Mouse (Mus musculus): ENCODE data around the gene Ccser1. TPM values are rescaled to one million over a fixed set of nuclear protein-coding genes. Genes with fewer than 3 reads are reported as not detected.
A peak's percentile ranks its signal among the peaks of the same experiment; 100 is the strongest.

The Ccser1 gene
- polyA plus RNA-seq, 1 experiment from 2014 or later = 5.1 TPM

DNA sequence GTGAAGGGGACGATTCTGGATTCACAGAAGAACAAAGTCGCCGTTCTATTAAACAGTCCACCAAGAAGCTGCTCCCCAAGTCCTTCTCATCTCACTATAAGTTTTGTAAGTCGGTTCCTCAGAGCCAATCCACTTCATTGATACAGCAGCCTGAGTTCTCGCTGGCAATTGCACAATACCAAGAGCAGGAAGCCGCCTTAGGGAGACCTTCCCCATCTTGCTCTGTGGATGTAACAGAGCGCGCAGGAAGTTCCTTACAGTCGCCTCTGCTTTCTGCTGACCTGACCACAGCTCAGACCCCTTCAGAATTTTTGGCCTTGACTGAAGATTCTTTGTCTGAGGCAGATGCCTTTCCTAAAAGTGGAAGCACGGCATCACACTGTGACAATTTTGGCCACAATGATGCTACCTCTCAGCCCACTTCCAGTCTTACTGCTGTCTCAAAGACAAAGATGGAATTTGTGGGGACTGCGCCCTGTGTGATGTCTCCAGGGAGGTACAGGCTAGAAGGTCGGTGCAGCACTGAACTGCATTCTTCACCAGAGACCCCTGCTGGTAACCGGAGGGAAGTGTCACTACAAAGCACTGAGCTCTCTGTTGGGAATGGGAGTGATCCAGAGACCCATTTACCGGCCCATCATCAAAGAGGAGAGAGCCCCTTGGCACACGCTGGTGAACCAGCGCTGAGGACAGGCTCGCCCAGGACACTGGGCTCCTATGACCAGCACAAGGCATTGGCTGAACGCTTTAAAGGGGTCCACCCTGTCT is 131.4 kb downstream of the Ccser1 start:
- H3K9me3 ChIP-seq (replicated peaks; ENCODE audit: control insufficient read depth, low read length) = no peaks in the 10 kb centered on the region
- H3K9ac ChIP-seq (replicated peaks; ENCODE audit: low read length) = no peak overlapping the region
- H3K36me3 ChIP-seq (replicated peaks; ENCODE audit: control insufficient read depth, insufficient read depth, low read depth, low read length) = no peaks in the 10 kb centered on the region
- no peak for ATAC-seq (replicated peaks; ENCODE audit: insufficient number of reproducible peaks, low FRiP score, low TSS enrichment, low read depth)
- H3K27me3 ChIP-seq (ENCODE audit: control insufficient read depth, insufficient read depth, low read length) = no peaks in the 10 kb centered on the region
- DNase-seq (ENCODE audit: low spot score) = no peak
- H3K4me1 ChIP-seq (ENCODE audit: control insufficient read depth, insufficient read depth, low read length) = no peaks in the 10 kb centered on the region
- no peak overlapping the region for H3K4me3 ChIP-seq (ENCODE audit: low read depth, low read length)
- H3K27ac ChIP-seq (replicated peaks; ENCODE audit: low read depth, low read length) = no peak overlapping the region
- 84% methylated on average over 18 of the region's 18 CpGs for WGBS
- no peak overlapping the region for H3K4me2 ChIP-seq (ENCODE audit: low read depth, low read length)

DNA sequence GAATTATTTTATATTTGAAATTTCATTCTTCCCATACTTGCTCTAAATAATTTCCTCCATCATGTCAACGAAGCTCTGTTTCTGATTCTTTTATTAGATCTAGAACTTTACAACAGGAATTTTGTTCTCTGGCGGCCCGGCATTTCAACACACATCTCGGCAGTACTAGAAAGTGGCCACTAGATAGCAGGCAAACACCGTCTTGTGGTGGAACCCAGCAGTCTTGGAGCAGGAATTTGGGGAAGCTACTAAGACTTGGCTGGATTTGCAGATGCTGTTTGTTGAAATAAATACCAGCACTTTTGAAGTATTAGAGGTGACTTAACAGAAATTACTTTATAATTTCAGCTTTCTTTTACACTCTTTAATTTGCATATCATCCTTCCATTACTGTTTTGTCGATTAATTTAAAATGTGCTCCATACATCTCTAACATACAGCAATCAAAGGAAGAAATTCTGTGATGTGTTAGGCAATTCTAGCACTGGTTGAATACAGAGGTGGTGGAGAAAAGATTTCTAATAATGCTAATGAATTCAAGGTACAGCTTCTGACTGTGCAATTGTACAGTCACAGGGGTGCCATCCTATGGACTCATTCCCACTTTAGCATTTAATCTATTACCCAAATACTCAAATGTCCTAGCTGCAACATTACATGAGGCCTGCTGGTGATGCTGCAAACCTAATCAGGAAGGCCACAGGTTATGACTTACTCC is 135.9 kb downstream of the Ccser1 start:
- ATAC-seq (replicated peaks; ENCODE audit: insufficient number of reproducible peaks, low FRiP score, low TSS enrichment, low read depth) (0 out of 2 replicates have a peak, but pooled peaks have one; percentile 65), DNase-seq (ENCODE audit: low spot score) (peak; percentile 73)
- H3K27me3 ChIP-seq (ENCODE audit: control insufficient read depth, insufficient read depth, low read length) = no peaks in the 10 kb centered on the region
- H3K4me2 ChIP-seq (ENCODE audit: low read depth, low read length) = no peak overlapping the region
- no peak overlapping the region for H3K4me3 ChIP-seq (ENCODE audit: low read depth, low read length)
- H3K9me3 ChIP-seq (replicated peaks; ENCODE audit: control insufficient read depth, low read length) = no peaks in the 10 kb centered on the region
- H3K4me1 ChIP-seq (ENCODE audit: control insufficient read depth, insufficient read depth, low read length) = no peaks in the 10 kb centered on the region
- no peaks in the 10 kb centered on the region for H3K36me3 ChIP-seq (replicated peaks; ENCODE audit: control insufficient read depth, insufficient read depth, low read depth, low read length)
- 29% methylated on average over 6 of the region's 6 CpGs for WGBS
- no peak overlapping the region for H3K9ac ChIP-seq (replicated peaks; ENCODE audit: low read length)
- no peak overlapping the region for H3K27ac ChIP-seq (replicated peaks; ENCODE audit: low read depth, low read length)

DNA sequence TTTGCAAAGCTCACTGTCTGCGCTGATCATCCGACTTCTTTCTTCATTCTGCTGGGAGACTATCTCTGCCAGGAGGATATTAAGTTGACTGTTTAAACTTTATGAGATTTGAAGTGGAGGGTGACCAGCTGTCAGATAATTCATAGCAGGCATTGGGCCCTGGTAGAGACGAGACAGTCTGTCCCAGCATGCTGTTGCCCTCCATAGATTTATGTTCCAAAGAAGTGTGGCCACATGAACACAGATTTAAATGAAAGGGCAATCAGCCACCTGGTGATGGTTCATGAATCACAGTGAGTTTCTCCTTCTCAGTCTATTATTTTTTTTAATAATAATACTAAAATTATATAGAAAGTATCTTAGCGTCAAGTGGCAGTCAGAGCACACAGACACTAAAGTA is 140.7 kb downstream of the Ccser1 start:
- WGBS = 74% methylated on average over 4 of the region's 4 CpGs
- Histone ChIP-seq H3K4me3 (ENCODE audit: low read depth, low read length) (no peak overlapping the region), H3K4me2 (ENCODE audit: low read depth, low read length) (no peak overlapping the region)

DNA sequence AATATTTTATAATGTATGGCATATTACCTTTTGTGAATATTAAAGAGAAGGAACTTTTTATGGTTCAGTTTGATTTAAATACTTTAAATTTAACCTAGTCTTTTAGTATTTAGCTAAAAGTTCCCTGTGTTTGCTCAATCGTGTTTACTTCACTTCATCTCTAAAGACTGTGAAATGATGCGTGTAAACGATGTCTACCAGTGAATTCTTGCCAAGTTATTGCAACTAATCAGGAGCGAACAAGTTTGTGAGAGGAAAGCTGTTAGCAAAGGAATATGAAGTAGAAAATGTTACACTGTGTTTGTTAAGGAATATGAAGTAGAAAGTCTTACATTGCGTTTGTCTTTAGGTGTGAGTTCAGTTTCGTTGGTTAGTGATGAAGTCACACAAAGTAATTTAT is 142.2 kb downstream of the Ccser1 start:
- H3K9me3 ChIP-seq (replicated peaks; ENCODE audit: control insufficient read depth, low read length) = no peaks in the 10 kb centered on the region
- H3K4me2 ChIP-seq (ENCODE audit: low read depth, low read length) = no peak overlapping the region
- H3K4me3 ChIP-seq (ENCODE audit: low read depth, low read length) = no peak overlapping the region
- H3K4me1 ChIP-seq (ENCODE audit: control insufficient read depth, insufficient read depth, low read length) = no peaks in the 10 kb centered on the region
- H3K27ac ChIP-seq (replicated peaks; ENCODE audit: low read depth, low read length) = no peak overlapping the region
- no peak overlapping the region for H3K9ac ChIP-seq (replicated peaks; ENCODE audit: low read length)
- H3K36me3 ChIP-seq (replicated peaks; ENCODE audit: control insufficient read depth, insufficient read depth, low read depth, low read length) = no peaks in the 10 kb centered on the region
- no peaks in the 10 kb centered on the region for H3K27me3 ChIP-seq (ENCODE audit: control insufficient read depth, insufficient read depth, low read length)
- DNase-seq (ENCODE audit: low spot score) (no peak), ATAC-seq (replicated peaks; ENCODE audit: insufficient number of reproducible peaks, low FRiP score, low TSS enrichment, low read depth) (no peak)
- WGBS = 87% methylated on average over 6 of the region's 6 CpGs

More for the DNA sequence above, 140.7 kb downstream of the Ccser1 start:
- H3K36me3 ChIP-seq (replicated peaks; ENCODE audit: control insufficient read depth, insufficient read depth, low read depth, low read length) = no peaks in the 10 kb centered on the region
- no peaks in the 10 kb centered on the region for H3K4me1 ChIP-seq (ENCODE audit: control insufficient read depth, insufficient read depth, low read length)
- H3K27me3 ChIP-seq (ENCODE audit: control insufficient read depth, insufficient read depth, low read length) = no peaks in the 10 kb centered on the region
- H3K9me3 ChIP-seq (replicated peaks; ENCODE audit: control insufficient read depth, low read length) = no peaks in the 10 kb centered on the region
- DNase-seq (ENCODE audit: low spot score) = no peak
- H3K27ac ChIP-seq (replicated peaks; ENCODE audit: low read depth, low read length) = no peak overlapping the region
- H3K9ac ChIP-seq (replicated peaks; ENCODE audit: low read length) = no peak overlapping the region
- ATAC-seq (replicated peaks; ENCODE audit: insufficient number of reproducible peaks, low FRiP score, low TSS enrichment, low read depth) = no peak

DNA sequence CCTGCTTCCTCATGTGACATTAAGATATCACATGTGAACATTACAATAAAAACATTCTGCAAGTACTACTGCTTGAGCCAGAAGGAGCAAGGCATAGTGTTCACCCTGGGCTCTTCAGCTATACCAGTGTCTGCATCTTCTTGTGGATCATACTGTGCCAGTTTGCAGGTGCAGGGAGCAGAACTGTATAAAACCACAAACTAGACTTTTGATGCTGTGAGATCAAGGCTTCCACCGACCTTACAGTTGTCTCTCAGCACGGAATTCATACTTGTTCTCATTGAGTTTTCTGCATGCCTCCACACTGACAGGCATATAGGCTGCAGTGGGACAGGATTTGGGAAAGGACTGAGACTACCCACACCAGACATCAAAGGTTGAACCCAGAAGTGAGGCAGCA is 146.0 kb downstream of the Ccser1 start:
- Histone ChIP-seq H3K9me3 (replicated peaks; ENCODE audit: control insufficient read depth, low read length) (no peaks in the 10 kb centered on the region), H3K9ac (replicated peaks; ENCODE audit: low read length) (no peak overlapping the region), H3K4me1 (ENCODE audit: control insufficient read depth, insufficient read depth, low read length) (no peaks in the 10 kb centered on the region), H3K27me3 (ENCODE audit: control insufficient read depth, insufficient read depth, low read length) (no peaks in the 10 kb centered on the region), H3K27ac (replicated peaks; ENCODE audit: low read depth, low read length) (no peak overlapping the region), H3K4me2 (ENCODE audit: low read depth, low read length) (no peak overlapping the region), H3K4me3 (ENCODE audit: low read depth, low read length) (no peak overlapping the region), H3K36me3 (replicated peaks; ENCODE audit: control insufficient read depth, insufficient read depth, low read depth, low read length) (no peaks in the 10 kb centered on the region)
- no peak for DNase-seq (ENCODE audit: low spot score)
- 74% methylated on average over 2 of the region's 2 CpGs for WGBS
- ATAC-seq (replicated peaks; ENCODE audit: insufficient number of reproducible peaks, low FRiP score, low TSS enrichment, low read depth) = no peak

DNA sequence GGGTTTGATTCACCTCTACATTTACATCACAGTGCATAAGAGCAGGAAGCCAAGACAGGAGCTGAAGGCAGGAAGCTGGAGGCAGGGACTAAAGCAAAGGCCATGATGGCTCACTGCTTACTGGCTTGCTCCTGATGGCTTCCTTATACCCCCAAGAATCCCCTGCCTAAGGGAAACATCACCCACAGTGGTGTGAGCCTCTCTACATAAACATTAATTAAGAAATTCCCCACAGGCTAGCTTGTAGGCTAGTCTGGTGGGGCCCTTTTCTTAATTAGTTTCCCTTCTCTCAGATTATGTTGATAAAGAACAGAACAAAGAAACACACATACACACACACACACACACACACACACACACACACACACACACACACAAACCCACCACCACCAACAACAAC is 148.9 kb downstream of the Ccser1 start:
- no peaks in the 10 kb centered on the region for H3K27me3 ChIP-seq (ENCODE audit: control insufficient read depth, insufficient read depth, low read length)
- H3K9ac ChIP-seq (replicated peaks; ENCODE audit: low read length) = no peak overlapping the region
- no peak overlapping the region for H3K27ac ChIP-seq (replicated peaks; ENCODE audit: low read depth, low read length)
- DNase-seq (ENCODE audit: low spot score) = no peak
- no peak for ATAC-seq (replicated peaks; ENCODE audit: insufficient number of reproducible peaks, low FRiP score, low TSS enrichment, low read depth)
- no peaks in the 10 kb centered on the region for H3K36me3 ChIP-seq (replicated peaks; ENCODE audit: control insufficient read depth, insufficient read depth, low read depth, low read length)
- H3K4me2 ChIP-seq (ENCODE audit: low read depth, low read length) = no peak overlapping the region
- no peaks in the 10 kb centered on the region for H3K4me1 ChIP-seq (ENCODE audit: control insufficient read depth, insufficient read depth, low read length)
- H3K9me3 ChIP-seq (replicated peaks; ENCODE audit: control insufficient read depth, low read length) = no peaks in the 10 kb centered on the region
- no peak overlapping the region for H3K4me3 ChIP-seq (ENCODE audit: low read depth, low read length)

DNA sequence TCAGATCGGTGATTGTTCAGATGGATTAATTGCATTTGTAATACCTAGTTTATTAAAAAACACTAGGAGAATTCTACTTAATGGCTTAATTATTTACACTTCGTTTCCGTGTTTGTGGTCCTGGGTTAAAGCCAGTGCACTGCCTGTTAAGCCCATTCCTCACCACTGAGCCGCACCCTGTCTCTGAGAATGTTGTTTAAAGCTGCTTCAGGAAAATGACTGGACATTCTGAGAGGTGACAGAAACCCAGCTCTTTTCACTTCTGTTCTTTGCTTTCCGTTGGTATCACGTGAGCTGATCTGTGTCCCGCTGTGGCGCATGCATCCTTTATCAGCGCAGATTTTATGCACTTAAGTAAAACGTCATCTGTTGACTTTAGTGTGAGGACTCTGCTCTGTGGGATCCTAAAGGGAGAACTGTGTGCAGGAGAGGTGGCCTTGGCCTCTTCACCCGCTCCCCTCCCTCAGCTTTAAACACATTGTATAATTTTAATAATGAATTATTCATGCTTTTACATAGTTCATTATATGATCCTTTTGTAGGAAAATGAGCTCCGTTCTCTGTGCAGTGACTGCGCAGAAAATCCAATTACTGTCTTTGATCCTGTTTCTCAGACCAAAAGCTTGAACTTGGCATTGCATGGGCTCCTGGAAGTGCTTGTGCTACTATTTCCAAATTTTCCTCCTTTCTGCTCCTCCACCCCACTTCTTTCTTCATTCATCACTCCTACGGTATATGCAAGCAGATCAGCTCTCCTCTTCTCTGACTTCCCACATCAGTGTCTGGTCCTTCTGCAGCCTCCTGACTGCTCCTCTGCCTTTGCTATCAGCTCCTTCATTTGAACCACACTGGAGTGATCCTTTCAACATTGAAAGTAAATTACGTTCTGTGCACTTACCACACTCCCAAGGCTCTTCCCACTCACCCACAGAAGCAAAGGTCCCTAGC is 149.7 kb downstream of the Ccser1 start:
- H3K4me1 ChIP-seq (ENCODE audit: control insufficient read depth, insufficient read depth, low read length) = no peaks in the 10 kb centered on the region
- no peak overlapping the region for H3K27ac ChIP-seq (replicated peaks; ENCODE audit: low read depth, low read length)
- no peaks in the 10 kb centered on the region for H3K36me3 ChIP-seq (replicated peaks; ENCODE audit: control insufficient read depth, insufficient read depth, low read depth, low read length)
- 78% methylated on average over 15 of the region's 15 CpGs for WGBS
- no peak overlapping the region for H3K4me2 ChIP-seq (ENCODE audit: low read depth, low read length)
- no peak overlapping the region for H3K9ac ChIP-seq (replicated peaks; ENCODE audit: low read length)
- ATAC-seq (replicated peaks; ENCODE audit: insufficient number of reproducible peaks, low FRiP score, low TSS enrichment, low read depth) = no peak
- H3K4me3 ChIP-seq (ENCODE audit: low read depth, low read length) = no peak overlapping the region
- DNase-seq (ENCODE audit: low spot score) = no peak
- H3K9me3 ChIP-seq (replicated peaks; ENCODE audit: control insufficient read depth, low read length) = no peaks in the 10 kb centered on the region
- H3K27me3 ChIP-seq (ENCODE audit: control insufficient read depth, insufficient read depth, low read length) = no peaks in the 10 kb centered on the region

Measured in embryonic facial prominence, embryonic 11.5 days (tissue).